Mouse (Mus musculus) Patski (cell line): ENCODE data around the gene Syap1. TPM values are rescaled to one million over a fixed set of nuclear protein-coding genes. Genes with fewer than 3 reads are reported as not detected.

ENCODE experiments used
- ATAC-seq: fragments of 100-300 bp; one replicate; pipeline ENCODE4 v1.8.0; 2021
- CTCF ChIA-PET: fragments of 350-600 bp; sonication (Branson Sonifier 250); formaldehyde crosslinking; loops from one replicate; lab custom pipeline; 2022; ENCODE audit warnings: inconsistent platforms; lab: Charles Lee
- POLR2A ChIA-PET: fragments of 350-600 bp; sonication (Branson Sonifier 250); formaldehyde crosslinking; loops from one replicate; lab custom pipeline; 2022; ENCODE audit warnings: antibody characterized with exemption, inconsistent platforms; lab: Charles Lee
- DNase-seq: peaks from one replicate; pipeline ENCODE4 v3.0.0-alpha.2; 2011; ENCODE audit warnings: low read depth, low spot score
- H3K27me3 ChIP-seq: fragments of 371-371 bp; one replicate; pipeline ENCODE4 v1.5.1; 2021
- CTCF ChIP-seq: fragments of 100-300 bp; IDR thresholded peaks from one replicate; pipeline ENCODE4 v1.5.1; 2021
- in situ Hi-C: fragments of 300-500 bp; cut with MboI; formaldehyde crosslinking; loops from 3 replicates; pipeline ENCODE4 v1.11.1; 2018; ENCODE audit warnings: low pct_unique_long_range_greater_than_20kb, mixed read lengths
- polyA plus RNA-seq: library from polyadenylated mRNA; unstranded; gene quantifications from one replicate; pipeline ENCODE4 v1.2.3, GENCODE M21; 2021

The Syap1 gene
- polyA plus RNA-seq, 1 experiment from 2014 or later: 71.4 TPM

DNA sequence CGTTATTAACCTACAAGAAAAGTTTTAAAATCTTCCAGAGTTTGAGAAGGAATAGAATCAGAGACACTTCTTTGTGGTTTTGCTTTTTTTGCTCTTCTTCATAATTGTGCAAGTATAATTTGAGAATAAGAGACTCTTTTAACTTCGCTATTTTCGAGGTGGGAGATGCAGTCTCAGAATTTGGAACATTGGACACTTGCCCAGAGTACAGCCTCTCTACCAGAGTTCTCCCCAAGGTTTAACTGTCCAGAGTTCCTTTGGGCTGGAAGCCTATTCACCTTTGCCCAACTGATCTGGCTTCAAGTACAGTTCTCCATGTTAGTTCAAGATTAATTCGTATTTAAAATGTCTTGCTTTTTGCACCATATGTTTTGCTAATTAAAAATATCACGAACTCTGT, 58.5 kb downstream of the Syap1 start:
- POLR2A ChIA-PET: no interaction called here
- no peaks in the 10 kb centered on the region for H3K27me3 ChIP-seq
- DNase-seq (no peak), ATAC-seq (no peak)
- CTCF ChIA-PET: no interaction called here
- in situ Hi-C loops: no loop called here
- no peak for TF ChIP-seq CTCF

DNA sequence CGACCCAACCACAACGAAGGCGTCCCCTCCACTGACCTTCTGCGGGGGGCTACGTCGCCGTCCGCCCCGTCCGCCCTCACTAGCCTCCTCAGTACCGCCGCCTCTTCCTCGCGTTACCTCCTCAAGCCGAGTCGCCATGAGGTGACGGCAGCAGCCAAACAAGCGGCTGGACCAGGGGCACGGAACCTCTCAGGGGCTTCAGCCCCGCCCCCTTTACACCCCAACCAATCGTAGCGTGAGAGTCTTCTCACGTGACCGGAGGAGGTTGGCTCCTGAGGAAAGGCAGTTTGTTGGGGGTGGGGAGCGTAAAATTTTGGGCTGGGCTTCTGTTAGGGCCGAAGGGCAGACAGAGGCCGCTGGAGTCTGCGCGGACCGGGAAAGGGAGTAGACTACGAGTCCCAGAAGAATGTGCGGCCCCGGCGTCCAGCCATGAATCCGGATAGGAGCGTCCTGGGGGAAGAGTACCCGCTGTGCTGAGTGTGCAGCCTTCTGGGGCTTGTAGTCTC, 59.0 kb downstream of the Syap1 start, which contains the start of gene Txlng:
Gene Txlng (minus strand): TSS at position 252 of the 506 bp plus-strand sequence.
- CTCF ChIA-PET: no interaction called here
- in situ Hi-C loops: no loop called here
- no peak for TF ChIP-seq CTCF
- no peaks in the 10 kb centered on the region for H3K27me3 ChIP-seq
- ATAC-seq: peak; percentile 99
- POLR2A ChIA-PET: no interaction called here
- DNase-seq: peak; percentile 85

DNA sequence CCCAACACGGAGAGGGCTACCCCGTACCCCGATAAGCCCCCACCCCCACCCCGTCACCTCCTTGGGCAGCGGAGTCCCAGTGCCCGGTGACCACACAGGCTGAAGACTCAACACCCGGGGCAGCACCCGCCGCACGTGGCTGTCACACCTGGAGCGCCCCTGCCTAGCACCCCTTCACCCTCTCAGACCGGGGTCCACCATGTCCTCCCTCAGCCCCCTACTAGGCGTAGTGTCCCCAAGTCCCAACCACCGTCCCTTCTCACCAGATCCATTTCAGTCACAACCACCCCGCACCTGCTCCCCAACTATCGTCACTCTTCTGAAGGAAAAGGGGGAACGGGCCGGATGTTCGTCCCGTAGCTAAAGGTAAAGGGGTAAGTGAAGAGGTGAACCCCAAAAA, 59.5 kb downstream of the Syap1 start:
- in situ Hi-C loops: no loop called here
- no peak for ATAC-seq
- no peak for DNase-seq
- H3K27me3 ChIP-seq: no peaks in the 10 kb centered on the region
- TF ChIP-seq CTCF: no peak
- ChIA-PET POLR2A (no interaction called here), CTCF (no interaction called here)

DNA sequence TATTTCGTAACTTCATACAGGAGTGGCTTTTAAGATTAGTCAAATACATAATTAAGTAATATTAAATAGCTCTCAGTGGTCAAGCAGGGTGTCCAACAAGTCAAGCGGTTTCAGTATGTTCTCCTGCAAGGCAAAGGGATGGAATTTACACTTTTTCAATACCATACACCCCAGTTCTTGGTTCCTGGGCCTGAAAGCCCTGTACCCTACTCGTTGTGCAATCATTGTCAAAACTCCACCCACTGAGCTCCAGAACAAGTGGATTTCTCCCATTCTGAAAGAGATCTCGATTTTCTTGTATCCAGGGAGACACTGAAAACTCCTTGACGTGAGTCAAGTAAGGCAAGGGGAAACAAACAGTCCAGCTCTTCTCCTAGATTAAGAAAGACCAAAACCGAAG, 60.2 kb downstream of the Syap1 start:
- CTCF ChIA-PET: interaction anchor here (0.6 kb wide), 1 partner anchor 16 kb away, joined by 3 read pairs; no protein-coding TSS in a partner anchor
- POLR2A ChIA-PET: no interaction called here
- DNase-seq: no peak
- in situ Hi-C loops: no loop called here
- TF ChIP-seq CTCF: no peak
- no peak for ATAC-seq
- no peaks in the 10 kb centered on the region for H3K27me3 ChIP-seq

Other genes with a start within 250 kb of the Syap1 start
- 0.68 TPM for gene Reps2, start 244.8 kb downstream of the Syap1 start, polyA plus RNA-seq
- gene Rbbp7, start 128.0 kb downstream of the Syap1 start, polyA plus RNA-seq: 307 TPM
- 10.6 TPM for gene Txlng, start 59.0 kb downstream of the Syap1 start, polyA plus RNA-seq
- gene Ctps2, start 12.8 kb upstream of the Syap1 start, polyA plus RNA-seq: 109 TPM
- gene S100g, start 76.2 kb upstream of the Syap1 start, polyA plus RNA-seq: 13.3 TPM